Mouse (Mus musculus) intestine, embryonic 16.5 days (tissue): ENCODE measurements around the gene Rnf224. TPM values are rescaled to one million over a fixed set of nuclear protein-coding genes. Genes with fewer than 3 reads are reported as not detected.

Source experiments
- ATAC-seq: fragments of 200-750 bp; cut with Nextera tagmentation; 2 replicates; pipeline ENCODE4 v1.8.0; 2017; ENCODE audit warnings: moderate TSS enrichment, moderate library complexity
- H3K27ac ChIP-seq: fragments of 300-500 bp; sonication (generic); 2 replicates; pipeline ENCODE4 v1.5.1; 2014; ENCODE audit warnings: mild to moderate bottlenecking, low read length
- H3K27me3 ChIP-seq: fragments of 300-500 bp; sonication (generic); replicated peaks from 2 replicates; pipeline ENCODE4 v1.6.1; 2014; ENCODE audit warnings: low read length, control low read depth, mixed read lengths; ENCODE audit not compliant: control insufficient read depth, insufficient read depth
- H3K36me3 ChIP-seq: fragments of 300-500 bp; sonication (generic); 2 replicates; pipeline ENCODE4 v1.6.1; 2014; ENCODE audit warnings: low read length, control low read depth; ENCODE audit not compliant: control insufficient read depth, insufficient read depth
- H3K4me1 ChIP-seq: fragments of 300-500 bp; sonication (generic); 2 replicates; pipeline ENCODE4 v1.6.1; 2014; ENCODE audit warnings: low read length, control low read depth, mixed read lengths; ENCODE audit not compliant: control insufficient read depth, insufficient read depth
- H3K4me2 ChIP-seq: fragments of 300-500 bp; sonication (generic); 2 replicates; pipeline ENCODE4 v1.6.1; 2014; ENCODE audit warnings: low read depth, low read length, control low read depth
- H3K4me3 ChIP-seq: fragments of 300-500 bp; sonication (generic); 2 replicates; pipeline ENCODE4 v1.5.1; 2014; ENCODE audit warnings: mild to moderate bottlenecking, low read length
- H3K9ac ChIP-seq: fragments of 300-500 bp; sonication (generic); 2 replicates; pipeline ENCODE4 v1.6.1; 2014; ENCODE audit warnings: low read depth, low read length
- H3K9me3 ChIP-seq: fragments of 300-500 bp; sonication (generic); 2 replicates; pipeline ENCODE4 v1.6.1; 2016; ENCODE audit warnings: low read length, control low read depth; ENCODE audit not compliant: control insufficient read depth
- WGBS: fragments of 180-500 bp; shearing (Covaris S2); extraction: QIAGEN DNeasy Blood & Tissue Kit; methylation state at CpG from one replicate; pipeline ENCODE4 v1.1.7; 2014; 5-methylcytosine and 5-hydroxymethylcytosine counted together
- polyA plus RNA-seq: library from polyadenylated mRNA; unstranded; fragments of >200 nt; fragmentation: Nextera tagmentation; extraction: Ambion mirVana; gene quantifications from 2 replicates; pipeline ENCODE4 v1.2.1, GENCODE M21; 2015

Rnf224 gene
- polyA plus RNA-seq, 1 experiment from 2014 or later = 0.37 TPM

GRCm38 (mm10) chr2:25224766-25225752, 11.5 kb downstream of the Rnf224 start:
- 2% methylated on average over 41 of the region's 41 CpGs for WGBS
- Histone ChIP-seq H3K4me1 (peaks cover 34% of the 10 kb centered on the region), H3K4me3 (peak overlapping the region; percentile 65), H3K9me3 (no peaks in the 10 kb centered on the region), H3K4me2 (peak overlapping the region; percentile 56), H3K27me3 (no peaks in the 10 kb centered on the region), H3K9ac (peak overlapping the region; percentile 76), H3K36me3 (0 out of 2 replicates have a peak, but pooled peaks cover 4% of the 10 kb centered on the region), H3K27ac (peak overlapping the region; percentile 99)
- ATAC-seq = peak; percentile 94

GRCm38 (mm10) chr2:25224492-25224765, 12.2 kb downstream of the Rnf224 start, which contains the start of gene Tubb4b:
TSS of gene Tubb4b (minus strand) at chr2:25224702.
- Histone ChIP-seq H3K36me3 (0 out of 2 replicates have a peak, but pooled peaks cover 4% of the 10 kb centered on the region), H3K9ac (peak within 1 kb of the TSS; percentile 89), H3K27ac (peak within 1 kb of the TSS; percentile 99), H3K9me3 (no peaks in the 10 kb centered on the region), H3K27me3 (no peaks in the 10 kb centered on the region), H3K4me2 (peak within 1 kb of the TSS; percentile 73), H3K4me3 (peak within 1 kb of the TSS; percentile 86), H3K4me1 (peaks cover 34% of the 10 kb centered on the region)
- ATAC-seq = no peak
- under 1% methylated on average over 17 of the region's 17 CpGs for WGBS

GRCm38 (mm10) chr2:25223681-25224491, 12.7 kb downstream of the Rnf224 start:
- peak overlapping the region; percentile 89 for H3K9ac ChIP-seq
- H3K36me3 ChIP-seq = 0 out of 2 replicates have a peak, but pooled peaks cover 4% of the 10 kb centered on the region
- H3K4me3 ChIP-seq = peak overlapping the region; percentile 86
- WGBS = 1% methylated on average over 50 of the region's 53 CpGs
- peaks cover 29% of the 10 kb centered on the region for H3K4me1 ChIP-seq
- H3K4me2 ChIP-seq = peak overlapping the region; percentile 73
- no peaks in the 10 kb centered on the region for H3K9me3 ChIP-seq
- peak; percentile 69 for ATAC-seq
- H3K27me3 ChIP-seq = no peaks in the 10 kb centered on the region
- peak overlapping the region; percentile 98 for H3K27ac ChIP-seq

GRCm38 (mm10) chr2:25221331-25221772, 15.2 kb downstream of the Rnf224 start:
- no peak overlapping the region for H3K4me3 ChIP-seq
- no peaks in the 10 kb centered on the region for H3K9me3 ChIP-seq
- no peak for ATAC-seq
- no peak overlapping the region for H3K4me2 ChIP-seq
- no peaks in the 10 kb centered on the region for H3K27me3 ChIP-seq
- no peak overlapping the region for H3K9ac ChIP-seq
- H3K27ac ChIP-seq = no peak overlapping the region
- H3K36me3 ChIP-seq = 0 out of 2 replicates have a peak, but pooled peaks cover 4% of the 10 kb centered on the region
- WGBS = 67% methylated on average over 5 of the region's 5 CpGs
- H3K4me1 ChIP-seq = peaks cover 20% of the 10 kb centered on the region

GRCm38 (mm10) chr2:25218445-25218844, 18.1 kb downstream of the Rnf224 start, which contains the start of gene Fam166a:
TSS of gene Fam166a (plus strand) at chr2:25218745.
- ATAC-seq = no peak
- Histone ChIP-seq H3K9ac (no peak within 1 kb of the TSS), H3K4me1 (peaks cover 13% of the 10 kb centered on the region; the same call in 1 of the 2 replicates), H3K4me2 (no peak within 1 kb of the TSS), H3K27me3 (no peaks in the 10 kb centered on the region), H3K36me3 (0 out of 2 replicates have a peak, but pooled peaks cover 4% of the 10 kb centered on the region), H3K4me3 (no peak within 1 kb of the TSS), H3K9me3 (no peaks in the 10 kb centered on the region), H3K27ac (no peak within 1 kb of the TSS)

- Histone ChIP-seq H3K4me3 (no peak overlapping the region), H3K9ac (no peak overlapping the region), H3K27ac (no peak overlapping the region), H3K9me3 (no peaks in the 10 kb centered on the region), H3K36me3 (0 out of 2 replicates have a peak, but pooled peaks cover 4% of the 10 kb centered on the region), H3K4me2 (no peak overlapping the region), H3K4me1 (peaks cover 10% of the 10 kb centered on the region; the same call in 1 of the 2 replicates), H3K27me3 (no peaks in the 10 kb centered on the region)
- ATAC-seq = no peak
- WGBS = 57% methylated on average over 2 of the region's 2 CpGs
These were observed 18.9 kb downstream of the Rnf224 start for GRCm38 (mm10) chr2:25217666-25218065.

GRCm38 (mm10) chr2:25214444-25214843, 22.1 kb downstream of the Rnf224 start, which contains the start of gene Stpg3:
TSS of gene Stpg3 (minus strand) at chr2:25214637.
- Histone ChIP-seq H3K9ac (no peak within 1 kb of the TSS), H3K36me3 (no peaks in the 10 kb centered on the region), H3K4me2 (no peak within 1 kb of the TSS), H3K4me3 (no peak within 1 kb of the TSS), H3K27ac (no peak within 1 kb of the TSS), H3K27me3 (no peaks in the 10 kb centered on the region), H3K9me3 (no peaks in the 10 kb centered on the region), H3K4me1 (peaks cover 15% of the 10 kb centered on the region)
- 52% methylated on average over 3 of the region's 3 CpGs for WGBS
- no peak; the same call in 1 of the 2 replicates for ATAC-seq

- Histone ChIP-seq H3K9me3 (no peaks in the 10 kb centered on the region), H3K27me3 (no peaks in the 10 kb centered on the region)
- 60% methylated on average over 23 of the region's 23 CpGs for WGBS
These were observed 23.2 kb downstream of the Rnf224 start for GRCm38 (mm10) chr2:25213266-25213865.

More at GRCm38 (mm10) chr2:25213266-25213865, 23.2 kb downstream of the Rnf224 start:
- Histone ChIP-seq H3K4me3 (no peak overlapping the region), H3K4me2 (no peak overlapping the region), H3K27ac (no peak overlapping the region), H3K4me1 (peaks cover 18% of the 10 kb centered on the region), H3K9ac (no peak overlapping the region), H3K36me3 (no peaks in the 10 kb centered on the region)
- ATAC-seq = no peak
